Mouse (Mus musculus): ENCODE data around the gene Tfeb. TPM values are rescaled to one million over a fixed set of nuclear protein-coding genes. Genes with fewer than 3 reads are reported as not detected.

The Tfeb gene
- total RNA-seq, 2 experiments from 2014 or later = 85.3 to 93.9 TPM

- intact Hi-C loops (cut with DNase I) = no loop called here
- H3K4me3 ChIP-seq = peak overlapping the region; percentile 70
- peak; percentile 49 for DNase-seq
- TF ChIP-seq CTCF (IDR thresholded peaks at IDR 0.05) = no peak
- H3K27ac ChIP-seq = peak overlapping the region; percentile 58; the same call in 1 of the 2 replicates
Measured at GRCm38 (mm10) chr17:47833029-47833627, 96.3 kb downstream of the Tfeb start.

GRCm38 (mm10) chr17:47833628-47834481, 97.0 kb downstream of the Tfeb start:
- no peak for DNase-seq
- intact Hi-C loops (cut with DNase I) = no loop called here
- peak overlapping the region; percentile 70 for H3K4me3 ChIP-seq
- no peak for TF ChIP-seq CTCF (IDR thresholded peaks at IDR 0.05)
- peak overlapping the region; percentile 58; the same call in 1 of the 2 replicates for H3K27ac ChIP-seq

GRCm38 (mm10) chr17:47834482-47834767, 97.6 kb downstream of the Tfeb start, which contains the start of gene Mdfi:
Gene Mdfi (minus strand): TSS chr17:47834691.
- DNase-seq = no peak
- peak within 1 kb of the TSS; percentile 70 for H3K4me3 ChIP-seq
- no peak for TF ChIP-seq CTCF (IDR thresholded peaks at IDR 0.05)
- intact Hi-C loops (cut with DNase I) = no loop called here
- H3K27ac ChIP-seq = peak within 1 kb of the TSS; percentile 58; the same call in 1 of the 2 replicates

GRCm38 (mm10) chr17:47837808-47838207, 101.0 kb downstream of the Tfeb start:
- Histone ChIP-seq H3K4me3 (no peak overlapping the region), H3K27ac (no peak overlapping the region)
- no peak for DNase-seq
- no peak for TF ChIP-seq CTCF (IDR thresholded peaks at IDR 0.05)
- intact Hi-C loops (cut with DNase I) = no loop called here

- intact Hi-C loops (cut with DNase I) = no loop called here
- peak; percentile 73 for DNase-seq
- TF ChIP-seq CTCF (IDR thresholded peaks at IDR 0.05) = no peak
- Histone ChIP-seq H3K27ac (peak overlapping the region; percentile 71), H3K4me3 (no peak overlapping the region; the same call in 1 of the 2 replicates)
Measured at GRCm38 (mm10) chr17:47841521-47841920, 104.7 kb downstream of the Tfeb start.

Other genes with a start within 250 kb of the Tfeb start
- gene Taf8, start 234.7 kb upstream of the Tfeb start, total RNA-seq (2021) = 10 to 100 TPM; 13.0 to 14.1 TPM
- 10 to 100 TPM; 18.7 to 25.8 TPM for gene Ccnd3, start 232.0 kb upstream of the Tfeb start, total RNA-seq (2021)
- 10 to 100 TPM; 14.2 to 16.0 TPM for gene Bysl, start 125.5 kb upstream of the Tfeb start, total RNA-seq (2021)
- gene Med20, start 125.4 kb upstream of the Tfeb start, total RNA-seq (2021) = 10 to 100 TPM; 17.9 to 18.3 TPM
- gene Gm20517, start 125.4 kb upstream of the Tfeb start, total RNA-seq (2021) = 1 to 10 TPM in 1 of 2 experiments, under 1 TPM in 1; 0.82 to 2.4 TPM
- 1 to 10 TPM; 3.1 to 4.5 TPM for gene Usp49, start 106.3 kb upstream of the Tfeb start, total RNA-seq (2021)
- 100 to 1,000 TPM; 125 TPM for gene Tomm6, start 48.6 kb upstream of the Tfeb start, total RNA-seq (2021)
- gene Frs3, start 48.0 kb upstream of the Tfeb start, total RNA-seq (2021) = 1 to 10 TPM; 4.2 to 5.7 TPM
- under 1 TPM; 0.45 to 0.46 TPM for gene Gm21981, start 42.6 kb upstream of the Tfeb start, total RNA-seq (2021)
- 1 to 10 TPM; 2.6 to 3.7 TPM for gene Prickle4, start 42.3 kb upstream of the Tfeb start, total RNA-seq (2021)
- not detected for gene Pgc, start 10.2 kb upstream of the Tfeb start, total RNA-seq (2021)
- gene Mdfi, start 97.7 kb downstream of the Tfeb start, total RNA-seq (2021) = under 1 TPM; 0.31 to 0.42 TPM
- gene Foxp4, start 187.6 kb downstream of the Tfeb start, total RNA-seq (2021) = 1 to 10 TPM; 7.3 to 7.9 TPM